In genomic region chr5:135524660-135525560, GRCm38 (mm10) we compare ENCODE assay signal across 11 mouse cellular contexts. TPM values are rescaled to one million over a fixed set of nuclear protein-coding genes. Genes with fewer than 3 reads are reported as not detected.
DNase-seq lines count a peak whose midpoint lies in the region; ATAC-seq and TF ChIP-seq lines count a peak whose summit lies in the region.
"Had no signal": no experiment of that assay in that cellular context is flagged by ENCODE, and none has a peak within 500 bp of the region (broad histone marks: within the 10 kb centered on the region; RNA-seq: fewer than 3 reads in every experiment).

No protein-coding gene starts in this region.

- peak; percentile 36 to 67 for DNase-seq in cerebellum, adult 2 months
- DNase-seq in cerebellum, adult 8-10 months, result no peak
- peak; percentile 43 for DNase-seq in heart, postnatal 4 days
- DNase-seq in skeletal muscle tissue, adult 2 months (ENCODE audit: low read depth, low spot score), result peak; percentile 43
- DNase-seq in liver, embryonic 11.5 days (ENCODE audit: low spot score), result no peak
- DNase-seq in right cerebral cortex, adult 2 months (ENCODE audit: low spot score in 2 of 2), result no peak
- DNase-seq: right cerebral cortex, postnatal 25 days had no signal

- no peaks in the 10 kb centered on the region for H3K27me3 ChIP-seq in cerebellum, adult 2 months (ENCODE audit: control insufficient read depth, insufficient read depth, low read length)
- no peaks in the 10 kb centered on the region for H3K27me3 ChIP-seq in megakaryocyte, embryonic 14.5 days (replicated peaks)
- H3K27me3 ChIP-seq in liver, embryonic 11.5 days (replicated peaks; ENCODE audit: control insufficient read depth, insufficient read depth, low read length), result 0 out of 2 replicates have a peak, but pooled peaks cover 2% of the 10 kb centered on the region
- H3K27me3 ChIP-seq: liver, embryonic 15.5 days had no signal

- H3K4me3 ChIP-seq in cerebellum, adult 2 months (replicated peaks; ENCODE audit: insufficient read depth, low read depth, low read length), result no peak overlapping the region
- peak overlapping the region; percentile 71 for H3K4me3 ChIP-seq in megakaryocyte, embryonic 14.5 days (replicated peaks)
- no peak overlapping the region for H3K4me3 ChIP-seq in liver, embryonic 11.5 days (ENCODE audit: low read depth, low read length)
- H3K4me3 ChIP-seq: liver, embryonic 15.5 days had no signal

- no peak for TF ChIP-seq POLR2A in cerebellum, adult 2 months (IDR thresholded peaks at IDR 0.05; ENCODE audit: borderline replicate concordance, insufficient read depth, low read length)

- H3K27ac ChIP-seq in cerebellum, adult 2 months (ENCODE audit: insufficient read depth, low read length), result 0 out of 2 replicates have a peak overlapping the region, but pooled peaks have one; percentile 26
- H3K27ac ChIP-seq in liver, embryonic 11.5 days (ENCODE audit: low read depth, low read length), result no peak overlapping the region
- H3K27ac ChIP-seq: hindbrain, postnatal 0 days; liver, embryonic 15.5 days had no signal

- no peak for ATAC-seq in megakaryocyte, adult 5-6 weeks (ENCODE audit: poor library complexity, severe bottlenecking)
- no peak for ATAC-seq in liver, embryonic 11.5 days (replicated peaks; ENCODE audit: low FRiP score)
- ATAC-seq: hindbrain, postnatal 0 days had no signal

- no peak for TF ChIP-seq CTCF in cerebellum, adult 2 months (IDR thresholded peaks at IDR 0.05; ENCODE audit: borderline replicate concordance, insufficient read depth, low read depth, low read length)

- 14% methylated on average over 11 of the region's 11 CpGs for WGBS in cerebellum, adult 2 months
- 47% methylated on average over 11 of the region's 11 CpGs for WGBS in liver, embryonic 11.5 days

- H3K4me1 ChIP-seq in cerebellum, adult 2 months (ENCODE audit: control insufficient read depth, insufficient read depth, low read length), result peaks cover 13% of the 10 kb centered on the region
- H3K4me1 ChIP-seq in megakaryocyte, embryonic 14.5 days, result peaks cover 55% of the 10 kb centered on the region
- H3K4me1 ChIP-seq in liver, embryonic 11.5 days (replicated peaks; ENCODE audit: control insufficient read depth, insufficient read depth, low read length), result no peaks in the 10 kb centered on the region
- H3K4me1 ChIP-seq: liver, embryonic 15.5 days had no signal

- H3K9me3 ChIP-seq in megakaryocyte, embryonic 14.5 days, result peaks cover 8% of the 10 kb centered on the region
- no peaks in the 10 kb centered on the region for H3K9me3 ChIP-seq in liver, embryonic 11.5 days (ENCODE audit: control insufficient read depth, low read length)
- H3K9me3 ChIP-seq: liver, embryonic 15.5 days had no signal

- H3K9ac ChIP-seq in liver, embryonic 11.5 days (ENCODE audit: low read depth, low read length), result no peak overlapping the region
- H3K9ac ChIP-seq: liver, embryonic 15.5 days had no signal

- peaks cover 5% of the 10 kb centered on the region for H3K36me3 ChIP-seq in megakaryocyte, embryonic 14.5 days (replicated peaks; ENCODE audit: low read length)
- H3K36me3 ChIP-seq in liver, embryonic 11.5 days (ENCODE audit: control insufficient read depth, insufficient read depth, low read length), result no peaks in the 10 kb centered on the region
- H3K36me3 ChIP-seq: liver, embryonic 15.5 days had no signal

- H3K4me2 ChIP-seq in liver, embryonic 11.5 days, result no peak overlapping the region
- H3K4me2 ChIP-seq: liver, embryonic 15.5 days had no signal

RNA-seq across cellular contexts. Expression of gene Hip1, which starts 20.0 kb away (rescaled TPM):
- polyA plus RNA-seq in cerebellum, adult 2 months (2012; rRNA removed), result 32.3 and 35.2 TPM in 2 replicates
- 0.51 TPM in 1 of 2 replicates, not detected in the other for polyA plus RNA-seq in megakaryocyte, embryonic 14.5 days (2012; ENCODE audit: insufficient read depth, low replicate concordance)
- total RNA-seq in megakaryocyte, adult 5-6 weeks (2015), result 21.6 and 28.9 TPM in 2 replicates
- total RNA-seq in megakaryocyte, adult 5-6 weeks (2017), result 34.7 and 39.9 TPM in 2 replicates
- 10 to 100 TPM; 40.7 to 43.9 TPM for total RNA-seq in heart, postnatal 4 days (2021)
- polyA plus RNA-seq in liver, embryonic 11.5 days (2014; fragmentation: Nextera tagmentation; extraction: Ambion mirVana), result 16.3 and 17.5 TPM in 2 replicates

RNA-seq across cellular contexts. Expression of gene Ccl26, which starts 38.5 kb away (rescaled TPM):
- polyA plus RNA-seq in cerebellum, adult 2 months (2012; rRNA removed), result not detected in 2 replicates
- not detected in 2 replicates for polyA plus RNA-seq in megakaryocyte, embryonic 14.5 days (2012; ENCODE audit: insufficient read depth, low replicate concordance)
- total RNA-seq in megakaryocyte, adult 5-6 weeks (2015), result not detected in 2 replicates
- total RNA-seq in megakaryocyte, adult 5-6 weeks (2017), result not detected in 2 replicates
- total RNA-seq in heart, postnatal 4 days (2021), result not detected
- polyA plus RNA-seq in liver, embryonic 11.5 days (2014; fragmentation: Nextera tagmentation; extraction: Ambion mirVana), result not detected in 2 replicates
- total RNA-seq: hindbrain, postnatal 0 days had no signal
- polyA plus RNA-seq: hindbrain, postnatal 0 days; liver, embryonic 15.5 days had no signal

RNA-seq across cellular contexts. Expression of gene Ccl24, which starts 47.9 kb away (rescaled TPM):
- polyA plus RNA-seq in cerebellum, adult 2 months (2012; rRNA removed), result 0.23 and 0.32 TPM in 2 replicates
- polyA plus RNA-seq in megakaryocyte, embryonic 14.5 days (2012; ENCODE audit: insufficient read depth, low replicate concordance), result not detected in 2 replicates
- 0.25 and 3.5 TPM in 2 replicates for total RNA-seq in megakaryocyte, adult 5-6 weeks (2015)
- total RNA-seq in megakaryocyte, adult 5-6 weeks (2017), result 0.37 TPM in 1 of 2 replicates, not detected in the other
- under 1 TPM; 0.29 to 0.52 TPM for total RNA-seq in heart, postnatal 4 days (2021)
- 7.9 and 8.5 TPM in 2 replicates for polyA plus RNA-seq in liver, embryonic 11.5 days (2014; fragmentation: Nextera tagmentation; extraction: Ambion mirVana)

Comparison
In these comparisons a context has a peak if more than half of its experiments do, and no peak if none do; other contexts are left out.
1. DNase-seq: peak in cerebellum, adult 2 months (2 of 2), heart, postnatal 4 days (single experiment) and skeletal muscle tissue, adult 2 months (single experiment); none in cerebellum, adult 8-10 months (single experiment), liver, embryonic 11.5 days (single experiment) and right cerebral cortex, adult 2 months (0 of 2).
2. RNA of gene Hip1, which starts 20.0 kb away (polyA plus RNA-seq): 32.3 to 35.2 TPM in cerebellum, adult 2 months and 16.3 to 17.5 TPM in liver, embryonic 11.5 days; 0.51 TPM in megakaryocyte, embryonic 14.5 days; every median in the first group is over 10 times any median in the second.